Mouse (Mus musculus): ENCODE measurements at regions not wholly inside any gene's neighbourhood (a gene's known extent, or its start where the extent isn't known, plus 50 kb on each side); places are given as distances from the start of the nearest gene placed in this dataset.
A peak's percentile ranks its signal among the peaks of the same experiment; 100 is the strongest.

- Histone ChIP-seq H3K4me1 (ENCODE audit: control insufficient read depth, insufficient read depth, low read length) (no peaks in the 10 kb centered on the region), H3K9me3 (replicated peaks; ENCODE audit: control insufficient read depth, low read length) (no peaks in the 10 kb centered on the region), H3K27me3 (ENCODE audit: control insufficient read depth, insufficient read depth, low read length) (no peaks in the 10 kb centered on the region), H3K9ac (ENCODE audit: low read length) (no peak overlapping the region), H3K27ac (ENCODE audit: low read length) (no peak overlapping the region), H3K4me3 (ENCODE audit: low read length) (no peak overlapping the region), H3K36me3 (ENCODE audit: control insufficient read depth, insufficient read depth) (no peaks in the 10 kb centered on the region), H3K4me2 (ENCODE audit: low read depth, low read length) (no peak overlapping the region)
- WGBS: 74% methylated on average over 4 of the region's 4 CpGs
- ATAC-seq (replicated peaks; ENCODE audit: extremely low read depth, insufficient read depth, low FRiP score): no peak
These were observed 155.8 kb downstream of the Lmo4 start for GRCm38 (mm10) chr3:144049270-144049669.

GRCm38 (mm10) chr3:144044366-144044765 is 160.7 kb downstream of the Lmo4 start:
- Histone ChIP-seq H3K4me1 (ENCODE audit: control insufficient read depth, insufficient read depth, low read length) (no peaks in the 10 kb centered on the region), H3K9ac (ENCODE audit: low read length) (no peak overlapping the region), H3K27me3 (ENCODE audit: control insufficient read depth, insufficient read depth, low read length) (no peaks in the 10 kb centered on the region), H3K27ac (ENCODE audit: low read length) (no peak overlapping the region), H3K9me3 (replicated peaks; ENCODE audit: control insufficient read depth, low read length) (no peaks in the 10 kb centered on the region), H3K4me3 (ENCODE audit: low read length) (no peak overlapping the region), H3K36me3 (ENCODE audit: control insufficient read depth, insufficient read depth) (no peaks in the 10 kb centered on the region), H3K4me2 (ENCODE audit: low read depth, low read length) (no peak overlapping the region)
- ATAC-seq (replicated peaks; ENCODE audit: extremely low read depth, insufficient read depth, low FRiP score): no peak
- WGBS: 85% methylated on average over 2 of the region's 2 CpGs

DNA sequence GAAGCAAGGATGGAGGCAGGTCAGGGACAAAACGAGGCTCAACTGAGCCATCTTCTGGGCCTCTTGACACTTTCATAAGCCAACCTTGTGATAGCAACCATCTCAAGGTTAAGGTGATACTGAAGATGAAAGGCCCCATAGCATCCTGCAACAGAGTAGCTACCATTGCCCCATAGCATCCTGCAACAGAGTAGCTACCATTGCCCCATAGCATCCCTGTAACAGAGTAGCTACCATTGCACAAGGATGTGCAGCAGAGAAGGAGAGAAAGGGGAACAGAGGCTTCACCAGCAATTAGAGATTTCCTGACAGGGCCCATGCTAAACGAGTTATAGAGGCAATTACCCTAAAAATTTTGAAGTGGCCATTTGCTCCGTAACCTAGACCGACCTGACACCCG is 163.2 kb downstream of the Lmo4 start:
- no peak for ATAC-seq (replicated peaks; ENCODE audit: extremely low read depth, insufficient read depth, low FRiP score)
- Histone ChIP-seq H3K9me3 (replicated peaks; ENCODE audit: control insufficient read depth, low read length) (no peaks in the 10 kb centered on the region), H3K4me1 (ENCODE audit: control insufficient read depth, insufficient read depth, low read length) (no peaks in the 10 kb centered on the region), H3K4me2 (ENCODE audit: low read depth, low read length) (no peak overlapping the region), H3K27ac (ENCODE audit: low read length) (no peak overlapping the region), H3K36me3 (ENCODE audit: control insufficient read depth, insufficient read depth) (no peaks in the 10 kb centered on the region), H3K9ac (ENCODE audit: low read length) (no peak overlapping the region), H3K27me3 (ENCODE audit: control insufficient read depth, insufficient read depth, low read length) (no peaks in the 10 kb centered on the region), H3K4me3 (ENCODE audit: low read length) (no peak overlapping the region)
- WGBS: 84% methylated on average over 5 of the region's 5 CpGs

- Histone ChIP-seq H3K27me3 (ENCODE audit: control insufficient read depth, insufficient read depth, low read length) (no peaks in the 10 kb centered on the region), H3K4me3 (ENCODE audit: low read length) (no peak overlapping the region), H3K4me1 (ENCODE audit: control insufficient read depth, insufficient read depth, low read length) (no peaks in the 10 kb centered on the region), H3K27ac (ENCODE audit: low read length) (no peak overlapping the region), H3K9me3 (replicated peaks; ENCODE audit: control insufficient read depth, low read length) (no peaks in the 10 kb centered on the region), H3K36me3 (ENCODE audit: control insufficient read depth, insufficient read depth) (no peaks in the 10 kb centered on the region), H3K4me2 (ENCODE audit: low read depth, low read length) (no peak overlapping the region), H3K9ac (ENCODE audit: low read length) (no peak overlapping the region)
- 76% methylated on average over 3 of the region's 3 CpGs for WGBS
- no peak for ATAC-seq (replicated peaks; ENCODE audit: extremely low read depth, insufficient read depth, low FRiP score)
These were observed 165.5 kb downstream of the Lmo4 start for GRCm38 (mm10) chr3:144039498-144039897.

DNA sequence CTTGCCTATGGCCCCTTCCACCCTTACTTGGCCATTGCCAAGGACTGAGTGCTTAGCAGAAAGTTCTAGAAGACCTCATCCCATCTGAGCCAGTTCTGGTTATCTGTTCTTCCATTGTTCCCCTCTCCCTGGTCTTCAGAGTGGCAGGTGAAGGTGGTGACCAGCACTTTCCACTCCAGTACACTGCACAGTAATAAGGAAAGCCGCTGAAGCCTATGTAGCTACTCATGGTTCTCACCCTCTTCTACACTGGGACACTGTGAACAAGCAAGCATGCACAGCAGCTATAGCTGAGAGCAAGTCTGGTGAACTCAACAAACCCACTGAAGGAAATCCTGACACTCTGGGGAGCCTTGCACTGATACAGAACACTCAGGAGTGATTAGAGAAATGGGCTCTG is 175.4 kb downstream of the Lmo4 start:
- 90% methylated on average over 1 of the region's 1 CpGs for WGBS
- H3K27ac ChIP-seq (ENCODE audit: low read length): peak overlapping the region; percentile 67
- no peak overlapping the region for H3K4me2 ChIP-seq (ENCODE audit: low read depth, low read length)
- no peaks in the 10 kb centered on the region for H3K27me3 ChIP-seq (ENCODE audit: control insufficient read depth, insufficient read depth, low read length)
- no peaks in the 10 kb centered on the region for H3K9me3 ChIP-seq (replicated peaks; ENCODE audit: control insufficient read depth, low read length)
- ATAC-seq (replicated peaks; ENCODE audit: extremely low read depth, insufficient read depth, low FRiP score): no peak
- no peak overlapping the region for H3K9ac ChIP-seq (ENCODE audit: low read length)
- H3K4me3 ChIP-seq (ENCODE audit: low read length): no peak overlapping the region
- no peaks in the 10 kb centered on the region for H3K4me1 ChIP-seq (ENCODE audit: control insufficient read depth, insufficient read depth, low read length)
- H3K36me3 ChIP-seq (ENCODE audit: control insufficient read depth, insufficient read depth): no peaks in the 10 kb centered on the region

DNA sequence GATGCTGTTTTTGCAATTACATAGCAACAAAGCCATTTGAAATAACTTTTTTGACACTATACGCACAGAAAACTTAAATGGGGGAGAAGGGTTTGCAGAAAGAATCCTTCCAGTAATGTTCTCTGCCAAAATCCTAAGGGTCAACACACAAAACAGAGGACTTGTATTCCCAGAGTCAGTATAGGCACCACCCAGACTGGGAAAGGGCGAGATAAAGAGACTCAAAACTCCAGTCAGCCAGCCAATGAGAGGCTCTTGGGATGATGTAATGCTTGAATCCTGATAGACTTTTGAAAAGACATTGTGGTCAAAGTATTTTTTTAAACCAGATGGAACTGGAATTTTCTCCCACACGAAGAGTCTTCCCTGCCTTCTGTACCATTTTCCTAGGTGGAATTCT is 175.9 kb downstream of the Lmo4 start:
- Histone ChIP-seq H3K36me3 (ENCODE audit: control insufficient read depth, insufficient read depth) (no peaks in the 10 kb centered on the region), H3K4me1 (ENCODE audit: control insufficient read depth, insufficient read depth, low read length) (no peaks in the 10 kb centered on the region), H3K27ac (ENCODE audit: low read length) (peak overlapping the region; percentile 67; the same call in 1 of the 2 replicates), H3K4me2 (ENCODE audit: low read depth, low read length) (no peak overlapping the region), H3K9me3 (replicated peaks; ENCODE audit: control insufficient read depth, low read length) (no peaks in the 10 kb centered on the region), H3K27me3 (ENCODE audit: control insufficient read depth, insufficient read depth, low read length) (no peaks in the 10 kb centered on the region), H3K9ac (ENCODE audit: low read length) (no peak overlapping the region), H3K4me3 (ENCODE audit: low read length) (no peak overlapping the region)
- WGBS: 64% methylated on average over 3 of the region's 3 CpGs
- no peak for ATAC-seq (replicated peaks; ENCODE audit: extremely low read depth, insufficient read depth, low FRiP score)

GRCm38 (mm10) chr3:144027134-144027980 is 177.7 kb downstream of the Lmo4 start:
- Histone ChIP-seq H3K27me3 (ENCODE audit: control insufficient read depth, insufficient read depth, low read length) (no peaks in the 10 kb centered on the region), H3K36me3 (ENCODE audit: control insufficient read depth, insufficient read depth) (no peaks in the 10 kb centered on the region), H3K27ac (ENCODE audit: low read length) (no peak overlapping the region), H3K4me1 (ENCODE audit: control insufficient read depth, insufficient read depth, low read length) (no peaks in the 10 kb centered on the region), H3K4me3 (ENCODE audit: low read length) (no peak overlapping the region), H3K4me2 (ENCODE audit: low read depth, low read length) (no peak overlapping the region), H3K9me3 (replicated peaks; ENCODE audit: control insufficient read depth, low read length) (no peaks in the 10 kb centered on the region), H3K9ac (ENCODE audit: low read length) (no peak overlapping the region)
- WGBS: 86% methylated on average over 6 of the region's 6 CpGs
- ATAC-seq (replicated peaks; ENCODE audit: extremely low read depth, insufficient read depth, low FRiP score): no peak

DNA sequence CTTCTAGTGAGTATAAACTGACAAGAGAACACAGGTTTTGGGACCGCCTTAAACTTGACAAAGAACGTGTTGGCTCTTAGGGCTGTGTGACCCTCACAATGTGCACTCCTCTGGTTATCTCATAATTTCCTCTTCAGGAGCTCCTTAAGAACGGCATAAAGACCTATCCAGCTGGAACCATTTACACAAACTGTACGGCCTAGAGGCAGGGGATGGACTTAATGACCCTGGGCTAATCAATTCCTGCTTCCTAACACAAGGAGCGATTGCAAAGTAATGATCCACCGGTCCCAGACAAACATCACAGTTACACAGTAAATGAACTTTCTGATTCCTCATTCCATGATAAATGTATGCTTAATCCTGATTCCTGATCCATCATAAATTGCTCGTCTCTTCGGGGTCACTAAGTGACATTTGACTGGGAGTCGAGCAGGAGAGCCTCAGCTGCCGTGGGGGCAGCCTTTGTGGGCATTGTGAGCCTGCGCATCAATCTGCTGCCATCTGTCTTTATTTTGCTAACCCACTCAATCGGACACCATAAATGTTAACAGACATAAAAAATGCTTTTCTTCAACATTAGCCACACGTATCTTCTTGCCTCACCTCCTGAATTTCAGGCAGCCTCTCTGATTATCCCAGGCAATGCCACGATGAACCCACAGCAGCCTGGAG is 179.4 kb downstream of the Lmo4 start:
- Histone ChIP-seq H3K9me3 (replicated peaks; ENCODE audit: control insufficient read depth, low read length) (no peaks in the 10 kb centered on the region), H3K36me3 (ENCODE audit: control insufficient read depth, insufficient read depth) (no peaks in the 10 kb centered on the region), H3K27me3 (ENCODE audit: control insufficient read depth, insufficient read depth, low read length) (no peaks in the 10 kb centered on the region), H3K27ac (ENCODE audit: low read length) (no peak overlapping the region), H3K4me3 (ENCODE audit: low read length) (no peak overlapping the region), H3K4me1 (ENCODE audit: control insufficient read depth, insufficient read depth, low read length) (no peaks in the 10 kb centered on the region), H3K4me2 (ENCODE audit: low read depth, low read length) (no peak overlapping the region), H3K9ac (ENCODE audit: low read length) (no peak overlapping the region)
- 78% methylated on average over 14 of the region's 14 CpGs for WGBS
- no peak for ATAC-seq (replicated peaks; ENCODE audit: extremely low read depth, insufficient read depth, low FRiP score)

GRCm38 (mm10) chr3:144024216-144024615 is 180.8 kb downstream of the Lmo4 start:
- H3K4me3 ChIP-seq (ENCODE audit: low read length): no peak overlapping the region
- no peak overlapping the region for H3K4me2 ChIP-seq (ENCODE audit: low read depth, low read length)
- no peaks in the 10 kb centered on the region for H3K36me3 ChIP-seq (ENCODE audit: control insufficient read depth, insufficient read depth)
- no peaks in the 10 kb centered on the region for H3K9me3 ChIP-seq (replicated peaks; ENCODE audit: control insufficient read depth, low read length)
- no peaks in the 10 kb centered on the region for H3K4me1 ChIP-seq (ENCODE audit: control insufficient read depth, insufficient read depth, low read length)
- no peaks in the 10 kb centered on the region for H3K27me3 ChIP-seq (ENCODE audit: control insufficient read depth, insufficient read depth, low read length)
- H3K9ac ChIP-seq (ENCODE audit: low read length): no peak overlapping the region
- no peak overlapping the region for H3K27ac ChIP-seq (ENCODE audit: low read length)
- ATAC-seq (replicated peaks; ENCODE audit: extremely low read depth, insufficient read depth, low FRiP score): no peak
- WGBS: 76% methylated on average over 5 of the region's 5 CpGs
